Mouse (Mus musculus) limb, embryonic 13.5 days (tissue): Measurements from ENCODE around the gene Gnat2. TPM values are rescaled to one million over a fixed set of nuclear protein-coding genes. Genes with fewer than 3 reads are reported as not detected.

Experiments used
- ATAC-seq: fragments of 200-750 bp; cut with Nextera tagmentation; 2 replicates; pipeline ENCODE4 v1.8.0; 2017; ENCODE audit warnings: low read depth, moderate number of reproducible peaks, moderate TSS enrichment; ENCODE audit not compliant: low FRiP score
- H3K27ac ChIP-seq: fragments of 300-500 bp; sonication (generic); 2 replicates; pipeline ENCODE4 v1.5.1; 2015; ENCODE audit warnings: inconsistent platforms, mild to moderate bottlenecking, moderate library complexity
- H3K27me3 ChIP-seq: fragments of 300-500 bp; sonication (generic); 2 replicates; pipeline ENCODE4 v1.6.1; 2015; ENCODE audit warnings: mild to moderate bottlenecking, inconsistent platforms
- H3K36me3 ChIP-seq: fragments of 300-500 bp; sonication (generic); 2 replicates; pipeline ENCODE4 v1.6.1; 2015; ENCODE audit warnings: inconsistent platforms, mild to moderate bottlenecking, moderate library complexity
- H3K4me1 ChIP-seq: fragments of 300-500 bp; sonication (generic); 2 replicates; pipeline ENCODE4 v1.6.1; 2015; ENCODE audit warnings: inconsistent platforms
- H3K4me2 ChIP-seq: fragments of 300-500 bp; sonication (generic); replicated peaks from 2 replicates; pipeline ENCODE4 v1.6.1; 2015; ENCODE audit warnings: inconsistent platforms, mild to moderate bottlenecking, moderate library complexity
- H3K4me3 ChIP-seq: fragments of 300-500 bp; sonication (generic); 2 replicates; pipeline ENCODE4 v1.5.1; 2015; ENCODE audit warnings: moderate library complexity, mild to moderate bottlenecking, inconsistent platforms
- H3K9ac ChIP-seq: fragments of 300-500 bp; sonication (generic); 2 replicates; pipeline ENCODE4 v1.6.1; 2015; ENCODE audit warnings: mild to moderate bottlenecking, inconsistent platforms
- H3K9me3 ChIP-seq: fragments of 300-500 bp; sonication (generic); 2 replicates; pipeline ENCODE4 v1.6.1; 2016; ENCODE audit warnings: inconsistent platforms
- WGBS: fragments of 180-500 bp; shearing (Covaris S2); methylation state at CpG from one replicate; pipeline ENCODE4 v1.1.7; 2015; 5-methylcytosine and 5-hydroxymethylcytosine counted together
- polyA plus RNA-seq: library from polyadenylated mRNA; unstranded; fragments of >200 nt; fragmentation: Nextera tagmentation; extraction: Ambion mirVana; gene quantifications from 2 replicates; pipeline ENCODE4 v1.2.1, GENCODE M21; 2015

Gnat2 gene
- polyA plus RNA-seq, 1 experiment from 2014 or later: 0.78 TPM

GRCm38 (mm10) chr3:108086470-108086979, 6.1 kb upstream of the Gnat2 start, which contains the start of gene Ampd2:
Gene Ampd2 (minus strand): TSS chr3:108086651.
- no peaks in the 10 kb centered on the region for H3K36me3 ChIP-seq
- H3K27ac ChIP-seq: peak within 1 kb of the TSS; percentile 88
- no peaks in the 10 kb centered on the region for H3K27me3 ChIP-seq
- H3K4me2 ChIP-seq: peak within 1 kb of the TSS; percentile 100
- H3K9me3 ChIP-seq: no peaks in the 10 kb centered on the region
- H3K9ac ChIP-seq: peak within 1 kb of the TSS; percentile 81
- peak within 1 kb of the TSS; percentile 68 for H3K4me3 ChIP-seq
- peak; percentile 24 for ATAC-seq
- WGBS: under 1% methylated on average over 29 of the region's 29 CpGs
- peaks cover 63% of the 10 kb centered on the region for H3K4me1 ChIP-seq

DNA sequence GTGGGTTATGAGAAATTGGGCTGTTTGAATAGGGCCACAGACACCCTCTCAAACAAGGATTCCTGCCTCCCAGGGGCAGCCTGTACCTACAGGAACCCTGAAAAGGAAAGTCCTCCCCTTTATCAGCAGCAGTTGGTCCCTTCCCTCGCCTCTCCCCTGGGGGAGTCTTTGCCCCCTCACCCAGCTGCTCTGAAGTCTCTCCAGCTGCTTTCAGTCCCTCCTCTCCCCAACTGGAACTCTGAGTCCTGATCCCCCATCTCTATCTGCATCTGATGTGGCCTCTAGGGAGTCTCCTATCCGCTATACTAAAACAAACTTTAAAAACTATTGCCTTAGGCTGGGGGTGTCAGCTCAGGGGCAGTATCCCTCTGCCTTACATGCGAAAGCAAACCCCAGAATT, 5.3 kb upstream of the Gnat2 start:
- H3K4me1 ChIP-seq: peaks cover 55% of the 10 kb centered on the region

GRCm38 (mm10) chr3:108088842-108089380, 3.7 kb upstream of the Gnat2 start:
- Histone ChIP-seq H3K9ac (0 out of 2 replicates have a peak overlapping the region, but pooled peaks have one; percentile 25), H3K36me3 (no peaks in the 10 kb centered on the region), H3K9me3 (no peaks in the 10 kb centered on the region), H3K27ac (no peak overlapping the region), H3K27me3 (no peaks in the 10 kb centered on the region), H3K4me3 (no peak overlapping the region), H3K4me1 (peaks cover 39% of the 10 kb centered on the region), H3K4me2 (no peak overlapping the region)
- ATAC-seq: no peak
- WGBS: 30% methylated on average over 5 of the region's 5 CpGs

More for the DNA sequence above, 5.3 kb upstream of the Gnat2 start:
- Histone ChIP-seq H3K36me3 (no peaks in the 10 kb centered on the region), H3K4me2 (peak overlapping the region; percentile 100), H3K9me3 (no peaks in the 10 kb centered on the region), H3K9ac (no peak overlapping the region), H3K27ac (no peak overlapping the region), H3K27me3 (no peaks in the 10 kb centered on the region), H3K4me3 (no peak overlapping the region; the same call in 1 of the 2 replicates)
- WGBS: 82% methylated on average over 3 of the region's 3 CpGs
- no peak for ATAC-seq

- Histone ChIP-seq H3K27me3 (no peaks in the 10 kb centered on the region), H3K9me3 (no peaks in the 10 kb centered on the region), H3K36me3 (no peaks in the 10 kb centered on the region), H3K9ac (no peak overlapping the region), H3K4me3 (no peak overlapping the region), H3K4me1 (peaks cover 29% of the 10 kb centered on the region), H3K4me2 (no peak overlapping the region), H3K27ac (no peak overlapping the region)
- 36% methylated on average over 2 of the region's 2 CpGs for WGBS
- no peak for ATAC-seq
These were observed 2.7 kb upstream of the Gnat2 start for GRCm38 (mm10) chr3:108089916-108090315.

DNA sequence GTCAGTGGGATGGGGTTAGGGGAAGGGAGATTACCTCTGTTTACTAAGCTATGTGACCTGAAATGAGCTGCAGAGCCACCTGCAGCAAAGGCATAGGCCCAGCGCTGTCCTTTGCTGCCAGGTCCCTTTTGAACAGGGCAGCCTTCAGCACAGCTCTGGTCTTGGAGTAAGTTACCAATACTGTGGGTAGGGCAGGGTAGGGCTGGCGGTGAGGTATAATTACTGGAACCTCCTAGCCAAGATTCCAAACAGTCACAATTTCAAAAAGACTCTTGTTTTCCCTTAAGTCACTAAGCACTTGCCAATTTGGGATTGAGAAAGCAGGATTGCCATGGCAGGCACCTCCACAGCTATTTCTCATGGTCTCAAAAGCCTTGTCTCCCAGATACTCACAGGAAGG, 2.0 kb upstream of the Gnat2 start:
- Histone ChIP-seq H3K9ac (no peak overlapping the region), H3K4me2 (no peak overlapping the region), H3K9me3 (no peaks in the 10 kb centered on the region), H3K36me3 (no peaks in the 10 kb centered on the region), H3K4me1 (peaks cover 29% of the 10 kb centered on the region), H3K27me3 (no peaks in the 10 kb centered on the region), H3K4me3 (no peak overlapping the region), H3K27ac (no peak overlapping the region)
- ATAC-seq: no peak
- WGBS: 79% methylated on average over 2 of the region's 2 CpGs

GRCm38 (mm10) chr3:108092030-108092429, 559 bp upstream of the Gnat2 start:
- no peak overlapping the region for H3K9ac ChIP-seq
- H3K9me3 ChIP-seq: no peaks in the 10 kb centered on the region
- no peak overlapping the region for H3K4me3 ChIP-seq
- no peak overlapping the region for H3K4me2 ChIP-seq
- no peak overlapping the region for H3K27ac ChIP-seq
- peaks cover 23% of the 10 kb centered on the region for H3K4me1 ChIP-seq
- ATAC-seq: no peak
- no peaks in the 10 kb centered on the region for H3K27me3 ChIP-seq
- no peaks in the 10 kb centered on the region for H3K36me3 ChIP-seq
- WGBS: 75% methylated on average over 6 of the region's 6 CpGs

DNA sequence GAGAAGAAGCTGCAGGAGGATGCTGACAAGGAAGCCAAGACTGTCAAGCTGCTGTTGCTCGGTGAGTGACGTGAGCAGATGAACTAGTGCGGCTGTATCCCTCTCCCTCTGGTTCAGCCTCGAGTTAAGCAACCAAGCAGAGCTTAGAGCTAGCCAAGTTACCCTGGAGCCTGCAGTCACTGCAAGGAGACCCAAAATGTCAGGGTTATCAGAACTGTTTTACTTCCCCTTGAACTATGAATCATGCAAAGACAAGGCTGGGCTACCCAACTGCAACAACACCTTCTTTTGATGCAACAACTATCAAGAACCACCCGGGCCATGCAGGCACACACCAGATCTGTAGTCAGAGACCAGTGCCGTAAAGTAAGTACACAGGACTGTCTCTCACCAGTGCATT, 717 bp downstream of the Gnat2 start:
- no peak for ATAC-seq
- Histone ChIP-seq H3K27ac (no peak overlapping the region), H3K9me3 (no peaks in the 10 kb centered on the region), H3K9ac (no peak overlapping the region), H3K36me3 (no peaks in the 10 kb centered on the region), H3K27me3 (no peaks in the 10 kb centered on the region), H3K4me1 (peaks cover 15% of the 10 kb centered on the region), H3K4me2 (no peak overlapping the region), H3K4me3 (no peak overlapping the region)
- 68% methylated on average over 6 of the region's 6 CpGs for WGBS

DNA sequence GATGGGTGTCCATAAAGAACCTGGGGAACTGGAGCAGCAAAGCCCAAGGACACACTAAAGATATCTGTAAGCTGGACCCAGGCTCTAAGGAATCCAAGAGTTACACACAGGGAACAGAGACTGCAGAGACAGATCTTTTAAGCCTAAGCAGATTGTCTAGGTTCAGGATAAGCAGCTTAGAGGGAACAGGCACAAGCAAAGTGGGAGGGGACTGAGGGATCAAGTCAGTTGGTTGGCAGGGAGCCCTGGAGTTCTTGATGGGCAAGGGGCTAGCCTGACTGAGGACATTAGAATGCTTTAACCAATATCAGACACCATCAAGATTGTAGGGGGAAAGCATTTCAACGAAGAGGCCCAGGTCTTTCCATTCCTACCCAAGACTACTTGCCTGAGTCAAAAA, 1.6 kb downstream of the Gnat2 start:
- Histone ChIP-seq H3K9me3 (no peaks in the 10 kb centered on the region), H3K4me3 (no peak overlapping the region), H3K27ac (no peak overlapping the region), H3K36me3 (no peaks in the 10 kb centered on the region), H3K27me3 (no peaks in the 10 kb centered on the region), H3K9ac (no peak overlapping the region), H3K4me1 (peaks cover 9% of the 10 kb centered on the region), H3K4me2 (no peak overlapping the region)
- 86% methylated on average over 1 of the region's 1 CpGs for WGBS
- no peak for ATAC-seq

- H3K27me3 ChIP-seq: no peaks in the 10 kb centered on the region
- WGBS: 89% methylated on average over 12 of the region's 12 CpGs
- no peak overlapping the region for H3K9ac ChIP-seq
- no peaks in the 10 kb centered on the region for H3K9me3 ChIP-seq
- H3K27ac ChIP-seq: no peak overlapping the region
- H3K36me3 ChIP-seq: no peaks in the 10 kb centered on the region
- ATAC-seq: no peak
- no peaks in the 10 kb centered on the region for H3K4me1 ChIP-seq
- H3K4me2 ChIP-seq: no peak overlapping the region
- no peak overlapping the region for H3K4me3 ChIP-seq
These were observed 2.6 kb downstream of the Gnat2 start for GRCm38 (mm10) chr3:108094976-108095760.

DNA sequence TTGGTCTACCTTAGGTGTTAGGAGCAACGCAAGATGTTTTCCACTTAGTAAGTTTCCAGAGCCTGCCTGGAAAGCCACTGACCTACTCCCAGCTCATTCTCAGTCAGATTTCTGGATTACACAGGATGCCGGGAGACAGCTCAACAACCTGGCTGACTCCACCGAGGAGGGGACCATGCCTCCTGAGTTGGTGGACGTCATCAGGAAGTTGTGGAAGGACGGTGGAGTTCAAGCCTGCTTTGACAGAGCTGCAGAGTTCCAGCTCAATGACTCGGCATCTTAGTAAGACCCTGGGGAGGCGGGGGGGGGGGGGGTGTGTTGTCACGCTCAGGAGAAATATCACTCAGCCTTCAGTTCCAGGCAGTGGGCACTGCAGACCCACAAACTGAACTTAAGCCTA, 3.6 kb downstream of the Gnat2 start:
- Histone ChIP-seq H3K27me3 (no peaks in the 10 kb centered on the region), H3K27ac (no peak overlapping the region), H3K9ac (no peak overlapping the region), H3K4me2 (no peak overlapping the region), H3K9me3 (no peaks in the 10 kb centered on the region), H3K4me3 (no peak overlapping the region), H3K4me1 (no peaks in the 10 kb centered on the region), H3K36me3 (no peaks in the 10 kb centered on the region)
- 71% methylated on average over 8 of the region's 8 CpGs for WGBS
- no peak for ATAC-seq

DNA sequence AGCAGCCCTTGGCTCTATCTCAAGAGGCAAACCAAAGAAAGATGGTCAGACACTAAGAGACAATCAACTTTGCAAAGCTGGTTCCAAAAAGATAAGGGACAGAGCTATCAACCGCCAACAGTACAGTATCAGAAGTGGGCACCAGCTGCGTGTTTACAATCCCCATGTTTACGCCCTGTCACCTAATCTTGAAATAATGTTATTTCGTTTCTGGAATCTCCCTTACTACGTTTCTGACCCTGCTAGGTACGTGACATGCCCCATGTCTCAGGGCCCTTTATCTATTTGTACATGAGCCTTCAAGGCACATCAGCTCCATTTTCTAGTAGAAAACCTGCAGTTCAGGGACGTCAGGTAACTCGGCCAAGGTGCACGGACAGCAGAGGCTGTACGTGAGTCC, 4.1 kb downstream of the Gnat2 start:
- H3K36me3 ChIP-seq: no peaks in the 10 kb centered on the region

GRCm38 (mm10) chr3:108097656-108098055, 5.1 kb downstream of the Gnat2 start:
- Histone ChIP-seq H3K4me3 (no peak overlapping the region), H3K9me3 (no peaks in the 10 kb centered on the region), H3K4me1 (no peaks in the 10 kb centered on the region), H3K4me2 (no peak overlapping the region), H3K9ac (no peak overlapping the region), H3K27me3 (no peaks in the 10 kb centered on the region), H3K27ac (no peak overlapping the region), H3K36me3 (no peaks in the 10 kb centered on the region)
- no peak for ATAC-seq
- 71% methylated on average over 8 of the region's 8 CpGs for WGBS

More for the DNA sequence above, 4.1 kb downstream of the Gnat2 start:
- 86% methylated on average over 10 of the region's 10 CpGs for WGBS
- Histone ChIP-seq H3K27ac (no peak overlapping the region), H3K9ac (no peak overlapping the region), H3K9me3 (no peaks in the 10 kb centered on the region), H3K4me3 (no peak overlapping the region), H3K4me1 (no peaks in the 10 kb centered on the region), H3K4me2 (no peak overlapping the region), H3K27me3 (no peaks in the 10 kb centered on the region)
- ATAC-seq: no peak
